Mouse (Mus musculus) bone marrow macrophage, adult 2 months (primary cell): Measurements from ENCODE around the gene Sema4d.

Experiments used
- CTCF ChIP-seq: IDR thresholded peaks from 2 replicates; pipeline ENCODE4 v1.5.1; 2012; ENCODE audit warnings: low read depth, mild to moderate bottlenecking, low read length, moderate library complexity
- POLR2A ChIP-seq: IDR thresholded peaks from 2 replicates; pipeline ENCODE4 v1.6.1; 2012; ENCODE audit warnings: mild to moderate bottlenecking, low read depth, low read length, borderline replicate concordance

GRCm38 (mm10) chr13:51767991-51768761 is 25.4 kb downstream of the Sema4d start:
- TF ChIP-seq POLR2A (no peak), CTCF (no peak)
